In genomic region chr16:19063401-19063762, GRCm38 (mm10) we compare ENCODE assay signal across 21 mouse cellular contexts.
DNase-seq lines count a peak whose midpoint lies in the region; ATAC-seq and TF ChIP-seq lines count a peak whose summit lies in the region.
"Had no signal": no experiment of that assay in that cellular context is flagged by ENCODE, and none has a peak within 500 bp of the region (broad histone marks: within the 10 kb centered on the region; RNA-seq: fewer than 3 reads in every experiment).

No protein-coding gene starts in this region.

- no peaks in the 10 kb centered on the region for H3K27me3 ChIP-seq in spleen, adult 2 months (ENCODE audit: control insufficient read depth, insufficient read depth, low read length)
- H3K27me3 ChIP-seq in small intestine, adult 2 months (ENCODE audit: control insufficient read depth, insufficient read depth, low read length) = no peaks in the 10 kb centered on the region
- H3K27me3 ChIP-seq: embryonic facial prominence, embryonic 12.5 days; forebrain, embryonic 13.5 days; forebrain, embryonic 15.5 days had no signal

- no peak for DNase-seq in spleen, adult 2 months (ENCODE audit: low read depth in 1 of 2, low spot score in 2 of 2)
- no peak for DNase-seq in spleen, postnatal 10 days (ENCODE audit: low spot score in 2 of 2)
- DNase-seq in cerebellum, adult 11-12 months = no peak
- DNase-seq: adrenal gland, adult 8-10 months; adrenal gland, postnatal 14 days; adrenal gland, postnatal 36 days; cerebellum, adult 11 months; cerebellum, adult 2 months; cerebellum, adult 9-10 months; cerebellum, postnatal 10 days; cerebellum, postnatal 25 days; forebrain, postnatal 0 days had no signal

- no peak for ATAC-seq in cerebellum, adult (ENCODE audit: insufficient number of reproducible peaks, low FRiP score, low TSS enrichment)
- ATAC-seq: activated CD4-positive, CD25-positive, alpha-beta regulatory T cell, adult 4 months; forebrain, embryonic 13.5 days; forebrain, embryonic 15.5 days; forebrain, postnatal 0 days; Patski had no signal

- TF ChIP-seq POLR2A in spleen, adult 2 months (IDR thresholded peaks at IDR 0.05; ENCODE audit: low read depth, low read length) = no peak
- no peak for TF ChIP-seq POLR2A in small intestine, adult 2 months (IDR thresholded peaks at IDR 0.05; ENCODE audit: low read depth, low read length)

- peak overlapping the region; percentile 91 for H3K27ac ChIP-seq in spleen, adult 2 months (ENCODE audit: insufficient read depth, low read length)
- H3K27ac ChIP-seq in small intestine, adult 2 months (ENCODE audit: insufficient read depth, low read depth, low read length) = peak overlapping the region; percentile 35; the same call in 1 of the 2 replicates
- H3K27ac ChIP-seq: embryonic facial prominence, embryonic 10.5 days; embryonic facial prominence, embryonic 12.5 days; forebrain, embryonic 13.5 days; forebrain, embryonic 15.5 days had no signal

- TF ChIP-seq CTCF in spleen, adult 2 months (IDR thresholded peaks at IDR 0.05; ENCODE audit: extremely low read depth, insufficient read depth, insufficient read length, insufficient replicate concordance) = no peak
- TF ChIP-seq CTCF in small intestine, adult 2 months (IDR thresholded peaks at IDR 0.05; ENCODE audit: extremely low read depth, insufficient read length, insufficient replicate concordance, low read depth, low read length) = no peak

- peaks cover 14% of the 10 kb centered on the region for H3K36me3 ChIP-seq in spleen, adult 2 months (ENCODE audit: control insufficient read depth, insufficient read depth, low read length)
- H3K36me3 ChIP-seq in small intestine, adult 2 months (ENCODE audit: control insufficient read depth, insufficient read depth, low read length) = no peaks in the 10 kb centered on the region
- H3K36me3 ChIP-seq: embryonic facial prominence, embryonic 10.5 days; embryonic facial prominence, embryonic 12.5 days; forebrain, embryonic 15.5 days; G1E had no signal

- peaks cover 6% of the 10 kb centered on the region for H3K4me1 ChIP-seq in spleen, adult 2 months (ENCODE audit: control insufficient read depth, insufficient read depth, insufficient read length)
- H3K4me1 ChIP-seq in small intestine, adult 2 months (ENCODE audit: control insufficient read depth, insufficient read depth, insufficient read length, low read length) = no peaks in the 10 kb centered on the region
- H3K4me1 ChIP-seq: embryonic facial prominence, embryonic 10.5 days; embryonic facial prominence, embryonic 12.5 days; forebrain, embryonic 13.5 days; forebrain, embryonic 15.5 days had no signal

- peak overlapping the region; percentile 36 for H3K4me3 ChIP-seq in spleen, adult 2 months (ENCODE audit: extremely low read depth, insufficient read depth, insufficient read length)
- H3K4me3 ChIP-seq in small intestine, adult 2 months (ENCODE audit: low read depth, low read length) = no peak overlapping the region
- H3K4me3 ChIP-seq: embryonic facial prominence, embryonic 10.5 days; embryonic facial prominence, embryonic 12.5 days; forebrain, embryonic 13.5 days; forebrain, embryonic 15.5 days had no signal
